Mouse (Mus musculus): ENCODE measurements at regions not wholly inside any gene's neighbourhood (a gene's known extent, or its start where the extent isn't known, plus 50 kb on each side); places are given as distances from the start of the nearest gene placed in this dataset.

DNA sequence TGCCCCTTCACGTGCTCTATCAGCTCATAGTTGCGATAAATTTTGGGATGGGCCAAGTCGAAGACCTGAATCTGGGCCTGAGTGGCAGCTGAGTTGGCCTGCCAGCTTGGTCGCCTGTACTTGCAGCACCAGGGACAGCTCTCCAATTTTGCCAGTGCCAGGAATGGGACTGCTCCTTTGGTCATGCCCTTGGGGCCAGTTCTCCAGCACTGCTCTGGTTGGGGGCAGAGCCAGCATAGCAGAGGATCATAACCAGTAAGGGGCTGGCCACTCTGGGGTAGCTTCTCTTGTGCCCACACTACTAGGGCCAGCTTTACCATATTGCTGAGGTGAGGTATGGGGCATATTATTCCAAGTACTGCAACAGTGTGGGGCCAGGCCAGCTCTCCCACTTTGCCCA lies 397.0 kb upstream of the Cadm2 start:
- ATAC-seq (no peak), DNase-seq (ENCODE audit: low spot score) (no peak)
- H3K36me3 ChIP-seq (ENCODE audit: control insufficient read depth, insufficient read depth, low read length): no peaks in the 10 kb centered on the region
- no peaks in the 10 kb centered on the region for H3K27me3 ChIP-seq (replicated peaks; ENCODE audit: control insufficient read depth, insufficient read depth, low read length)
- H3K4me1 ChIP-seq (ENCODE audit: control insufficient read depth, insufficient read depth, low read length): no peaks in the 10 kb centered on the region
- no peak overlapping the region for H3K4me3 ChIP-seq (ENCODE audit: low read depth, low read length)
- H3K4me2 ChIP-seq (ENCODE audit: low read length): no peak overlapping the region
- H3K27ac ChIP-seq (ENCODE audit: low read depth, low read length): no peak overlapping the region
- 77% methylated on average over 4 of the region's 4 CpGs for WGBS
- no peaks in the 10 kb centered on the region for H3K9me3 ChIP-seq (replicated peaks; ENCODE audit: control insufficient read depth, low read length)
- no peak overlapping the region for H3K9ac ChIP-seq (ENCODE audit: low read length)

DNA sequence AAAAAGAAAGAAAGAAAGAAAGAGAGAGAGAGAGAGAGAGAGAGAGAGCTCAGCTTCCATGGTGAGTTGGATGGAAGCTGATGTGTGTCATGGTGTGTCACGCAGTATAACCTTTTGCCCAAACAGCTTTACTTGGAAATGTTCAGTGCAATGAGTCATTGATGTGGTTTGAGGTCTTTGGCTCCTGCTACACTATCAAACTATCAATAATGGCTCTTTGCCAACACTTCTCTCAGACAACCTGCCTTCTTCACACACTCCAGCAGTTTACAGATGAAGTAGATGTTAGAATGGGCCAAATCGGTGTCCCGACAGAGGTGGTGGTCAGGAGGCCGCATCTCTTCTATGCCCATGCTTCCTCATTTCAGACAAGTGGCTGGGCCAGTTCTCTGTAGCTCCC lies 369.0 kb upstream of the Cadm2 start:
- Histone ChIP-seq H3K27me3 (replicated peaks; ENCODE audit: control insufficient read depth, insufficient read depth, low read length) (no peaks in the 10 kb centered on the region), H3K4me2 (ENCODE audit: low read length) (no peak overlapping the region), H3K4me3 (ENCODE audit: low read depth, low read length) (no peak overlapping the region), H3K9me3 (replicated peaks; ENCODE audit: control insufficient read depth, low read length) (no peaks in the 10 kb centered on the region), H3K27ac (ENCODE audit: low read depth, low read length) (no peak overlapping the region), H3K9ac (ENCODE audit: low read length) (no peak overlapping the region), H3K4me1 (ENCODE audit: control insufficient read depth, insufficient read depth, low read length) (no peaks in the 10 kb centered on the region), H3K36me3 (ENCODE audit: control insufficient read depth, insufficient read depth, low read length) (no peaks in the 10 kb centered on the region)
- ATAC-seq (no peak), DNase-seq (ENCODE audit: low spot score) (no peak)
- WGBS: 94% methylated on average over 4 of the region's 4 CpGs

DNA sequence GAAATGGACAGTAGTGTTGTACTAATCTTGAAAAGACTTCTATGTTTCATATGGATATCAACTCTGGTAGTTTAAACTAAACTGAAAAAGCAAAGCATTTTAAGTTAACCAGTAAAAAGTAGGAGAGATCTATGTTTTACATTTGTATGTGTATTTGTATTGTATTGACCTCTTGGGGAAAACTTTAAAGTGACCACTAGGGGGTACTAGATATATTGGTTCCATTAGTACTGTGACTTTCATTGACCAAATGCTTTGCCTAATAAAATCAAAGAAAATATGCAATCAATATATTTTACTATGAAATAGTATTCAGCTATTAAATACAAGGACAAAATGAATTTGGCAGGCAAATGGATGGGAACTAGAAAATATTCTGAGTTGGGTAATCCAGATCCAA lies 355.9 kb upstream of the Cadm2 start:
- H3K4me2 ChIP-seq (ENCODE audit: low read length): no peak overlapping the region
- H3K27me3 ChIP-seq (replicated peaks; ENCODE audit: control insufficient read depth, insufficient read depth, low read length): no peaks in the 10 kb centered on the region
- no peaks in the 10 kb centered on the region for H3K36me3 ChIP-seq (ENCODE audit: control insufficient read depth, insufficient read depth, low read length)
- no peaks in the 10 kb centered on the region for H3K9me3 ChIP-seq (replicated peaks; ENCODE audit: control insufficient read depth, low read length)
- no peaks in the 10 kb centered on the region for H3K4me1 ChIP-seq (ENCODE audit: control insufficient read depth, insufficient read depth, low read length)
- ATAC-seq (no peak), DNase-seq (ENCODE audit: low spot score) (peak; percentile 6)
- no peak overlapping the region for H3K27ac ChIP-seq (ENCODE audit: low read depth, low read length)
- no peak overlapping the region for H3K4me3 ChIP-seq (ENCODE audit: low read depth, low read length)
- H3K9ac ChIP-seq (ENCODE audit: low read length): no peak overlapping the region

DNA sequence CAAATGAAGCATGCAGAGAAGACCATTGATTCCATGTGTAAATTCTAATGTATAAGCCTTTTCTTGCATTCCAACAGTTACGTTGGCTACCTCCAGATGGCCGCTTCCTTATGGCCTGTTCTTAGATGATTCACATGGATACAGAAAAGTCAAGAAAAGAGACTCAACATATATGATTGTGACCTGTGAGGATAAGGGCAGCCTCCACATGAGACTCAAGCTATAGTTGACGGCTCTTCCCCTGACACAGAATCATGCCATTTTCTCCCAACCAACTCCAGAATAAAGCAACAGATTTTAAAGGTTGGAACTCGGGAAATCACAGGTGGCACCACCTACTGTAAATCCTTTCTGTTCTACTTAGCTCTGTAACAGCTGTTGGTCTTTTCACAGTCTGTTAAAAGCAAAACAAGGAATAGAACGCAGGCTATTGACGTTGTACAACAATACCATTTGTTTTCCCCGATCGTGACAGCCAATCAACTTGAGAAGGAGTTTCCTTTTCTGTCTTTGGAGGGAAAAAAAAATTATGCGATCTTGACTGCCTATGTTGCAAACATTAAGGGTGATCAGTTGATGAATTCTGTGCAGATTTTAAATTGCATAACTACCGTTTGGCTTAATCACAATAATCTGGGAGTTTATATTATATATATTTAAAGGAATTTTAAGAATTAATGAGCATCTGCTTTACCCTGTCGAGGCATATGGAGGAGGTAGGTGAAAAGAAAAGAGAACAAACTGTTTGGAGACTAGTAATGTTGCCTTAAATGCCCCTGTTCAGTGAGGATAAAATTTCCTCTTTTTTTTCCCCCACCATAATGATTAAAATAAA lies 347.8 kb upstream of the Cadm2 start:
- Histone ChIP-seq H3K9me3 (replicated peaks; ENCODE audit: control insufficient read depth, low read length) (no peaks in the 10 kb centered on the region), H3K9ac (ENCODE audit: low read length) (no peak overlapping the region), H3K4me1 (ENCODE audit: control insufficient read depth, insufficient read depth, low read length) (no peaks in the 10 kb centered on the region), H3K27me3 (replicated peaks; ENCODE audit: control insufficient read depth, insufficient read depth, low read length) (no peaks in the 10 kb centered on the region), H3K27ac (ENCODE audit: low read depth, low read length) (no peak overlapping the region), H3K36me3 (ENCODE audit: control insufficient read depth, insufficient read depth, low read length) (no peaks in the 10 kb centered on the region), H3K4me3 (ENCODE audit: low read depth, low read length) (no peak overlapping the region), H3K4me2 (ENCODE audit: low read length) (no peak overlapping the region)
- DNase-seq (ENCODE audit: low spot score) (peak; percentile 26), ATAC-seq (peak; percentile 54; the same call in 1 of the 2 replicates)
- 49% methylated on average over 11 of the region's 11 CpGs for WGBS

DNA sequence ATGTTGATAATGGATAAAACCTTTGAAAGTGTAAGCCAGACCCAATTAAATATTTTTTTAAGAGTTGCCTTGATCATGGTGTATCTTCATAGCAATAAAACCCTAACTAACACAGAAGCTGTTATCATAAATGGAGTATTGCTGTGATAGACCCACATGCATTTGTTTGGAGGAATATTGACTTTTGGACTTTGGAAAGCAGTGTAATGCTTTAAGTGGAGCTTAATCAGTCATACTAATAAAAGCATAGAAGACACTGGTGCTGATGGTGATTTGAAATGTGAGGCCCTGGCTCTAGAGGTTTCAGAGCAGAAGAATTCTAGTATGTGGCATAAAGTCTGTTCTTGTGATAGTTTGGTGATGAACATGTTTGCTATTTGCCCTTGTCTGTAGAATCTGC lies 328.4 kb upstream of the Cadm2 start:
- ATAC-seq (no peak), DNase-seq (ENCODE audit: low spot score) (no peak)
- Histone ChIP-seq H3K9me3 (replicated peaks; ENCODE audit: control insufficient read depth, low read length) (no peaks in the 10 kb centered on the region), H3K4me1 (ENCODE audit: control insufficient read depth, insufficient read depth, low read length) (no peaks in the 10 kb centered on the region), H3K4me3 (ENCODE audit: low read depth, low read length) (no peak overlapping the region), H3K4me2 (ENCODE audit: low read length) (no peak overlapping the region), H3K27ac (ENCODE audit: low read depth, low read length) (no peak overlapping the region), H3K27me3 (replicated peaks; ENCODE audit: control insufficient read depth, insufficient read depth, low read length) (no peaks in the 10 kb centered on the region), H3K9ac (ENCODE audit: low read length) (no peak overlapping the region), H3K36me3 (ENCODE audit: control insufficient read depth, insufficient read depth, low read length) (no peaks in the 10 kb centered on the region)

DNA sequence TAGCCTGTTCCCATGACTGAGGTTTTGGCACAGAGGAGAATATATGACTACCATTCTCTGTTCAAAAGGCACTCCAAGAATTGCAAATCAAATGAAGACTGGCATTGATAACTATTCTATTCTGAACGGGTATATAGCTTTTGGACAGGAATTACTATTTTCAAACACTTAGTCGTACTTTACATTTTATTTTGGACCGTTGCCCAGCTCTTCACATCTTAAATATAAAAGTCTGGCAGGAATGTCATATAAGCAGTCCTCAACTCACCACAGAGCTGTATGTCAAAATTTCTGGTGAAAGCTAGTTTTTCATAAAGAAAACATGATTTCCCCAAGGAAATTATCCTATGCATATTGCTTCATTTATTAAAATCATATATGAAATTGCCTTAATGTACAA lies 323.7 kb upstream of the Cadm2 start:
- Histone ChIP-seq H3K4me1 (ENCODE audit: control insufficient read depth, insufficient read depth, low read length) (no peaks in the 10 kb centered on the region), H3K27ac (ENCODE audit: low read depth, low read length) (no peak overlapping the region), H3K9me3 (replicated peaks; ENCODE audit: control insufficient read depth, low read length) (no peaks in the 10 kb centered on the region), H3K4me3 (ENCODE audit: low read depth, low read length) (no peak overlapping the region), H3K27me3 (replicated peaks; ENCODE audit: control insufficient read depth, insufficient read depth, low read length) (no peaks in the 10 kb centered on the region), H3K9ac (ENCODE audit: low read length) (no peak overlapping the region), H3K4me2 (ENCODE audit: low read length) (no peak overlapping the region), H3K36me3 (ENCODE audit: control insufficient read depth, insufficient read depth, low read length) (no peaks in the 10 kb centered on the region)
- DNase-seq (ENCODE audit: low spot score): peak; percentile 59
- 71% methylated on average over 3 of the region's 3 CpGs for WGBS
- ATAC-seq: no peak

DNA sequence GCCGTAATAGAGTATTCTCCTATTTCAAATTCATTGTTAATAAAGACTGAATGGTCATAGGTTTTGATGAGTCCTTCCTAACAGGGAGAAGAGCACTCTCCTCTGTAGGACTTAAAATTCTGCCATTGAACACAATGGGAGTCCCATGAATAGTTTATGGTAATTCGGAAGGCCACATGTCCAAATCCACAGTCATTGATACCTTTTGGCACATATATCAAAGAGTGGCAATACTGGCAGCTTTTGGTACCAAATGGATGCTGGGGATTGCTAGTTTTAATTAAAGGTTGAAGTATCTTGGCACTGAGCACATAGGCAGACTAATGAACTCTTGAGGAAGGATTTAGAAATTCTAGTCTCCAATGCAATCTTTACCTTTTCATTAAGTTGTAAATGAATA lies 298.5 kb upstream of the Cadm2 start:
- Histone ChIP-seq H3K4me1 (ENCODE audit: control insufficient read depth, insufficient read depth, low read length) (0 out of 2 replicates have a peak, but pooled peaks cover 2% of the 10 kb centered on the region), H3K4me3 (ENCODE audit: low read depth, low read length) (no peak overlapping the region), H3K9me3 (replicated peaks; ENCODE audit: control insufficient read depth, low read length) (no peaks in the 10 kb centered on the region), H3K27me3 (replicated peaks; ENCODE audit: control insufficient read depth, insufficient read depth, low read length) (no peaks in the 10 kb centered on the region), H3K36me3 (ENCODE audit: control insufficient read depth, insufficient read depth, low read length) (no peaks in the 10 kb centered on the region), H3K4me2 (ENCODE audit: low read length) (no peak overlapping the region), H3K9ac (ENCODE audit: low read length) (no peak overlapping the region), H3K27ac (ENCODE audit: low read depth, low read length) (no peak overlapping the region)
- WGBS: 49% methylated on average over 2 of the region's 2 CpGs
- ATAC-seq (peak; percentile 87), DNase-seq (ENCODE audit: low spot score) (peak; percentile 84)

DNA sequence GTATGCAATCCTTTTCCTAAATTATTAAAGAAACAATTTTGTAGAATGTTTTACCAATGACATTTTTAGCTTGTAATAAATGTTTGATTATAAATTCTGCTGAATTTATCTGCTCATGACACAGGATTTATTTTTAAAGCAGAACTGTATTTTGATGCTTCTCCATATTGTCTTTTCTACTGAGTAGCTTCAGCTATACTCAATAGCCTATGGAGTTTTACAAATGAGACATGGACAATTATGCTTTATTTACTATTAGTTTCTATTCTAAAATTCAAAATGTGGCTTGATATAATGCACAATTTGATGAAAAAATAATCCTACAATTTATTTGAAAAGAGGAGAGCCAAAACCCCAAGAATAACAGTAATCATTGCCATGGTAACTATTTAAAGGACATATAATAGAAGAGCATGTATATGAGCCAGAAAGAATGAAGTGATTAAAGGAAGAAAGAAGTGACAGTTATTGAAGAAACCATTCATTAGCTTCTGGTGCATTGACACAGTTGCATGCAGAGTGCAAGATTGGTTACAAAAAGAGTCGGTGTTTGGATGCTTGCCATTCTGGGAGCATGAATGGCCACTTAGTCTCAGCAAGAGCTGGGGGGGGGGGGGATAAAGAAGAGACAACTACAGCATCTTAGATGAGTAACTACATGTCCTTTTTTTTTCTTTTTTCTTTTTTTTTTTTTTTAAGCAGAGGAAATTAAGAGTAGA lies 250.8 kb upstream of the Cadm2 start:
- H3K27ac ChIP-seq (ENCODE audit: low read depth, low read length): no peak overlapping the region
- no peaks in the 10 kb centered on the region for H3K36me3 ChIP-seq (ENCODE audit: control insufficient read depth, insufficient read depth, low read length)
- H3K27me3 ChIP-seq (replicated peaks; ENCODE audit: control insufficient read depth, insufficient read depth, low read length): no peaks in the 10 kb centered on the region
- WGBS: 0% methylated on average over 1 of the region's 1 CpGs
- no peaks in the 10 kb centered on the region for H3K4me1 ChIP-seq (ENCODE audit: control insufficient read depth, insufficient read depth, low read length)
- H3K9ac ChIP-seq (ENCODE audit: low read length): no peak overlapping the region
- ATAC-seq (peak; percentile 98), DNase-seq (ENCODE audit: low spot score) (peak; percentile 95)
- H3K9me3 ChIP-seq (replicated peaks; ENCODE audit: control insufficient read depth, low read length): no peaks in the 10 kb centered on the region
- H3K4me3 ChIP-seq (ENCODE audit: low read depth, low read length): no peak overlapping the region
- no peak overlapping the region for H3K4me2 ChIP-seq (ENCODE audit: low read length)

DNA sequence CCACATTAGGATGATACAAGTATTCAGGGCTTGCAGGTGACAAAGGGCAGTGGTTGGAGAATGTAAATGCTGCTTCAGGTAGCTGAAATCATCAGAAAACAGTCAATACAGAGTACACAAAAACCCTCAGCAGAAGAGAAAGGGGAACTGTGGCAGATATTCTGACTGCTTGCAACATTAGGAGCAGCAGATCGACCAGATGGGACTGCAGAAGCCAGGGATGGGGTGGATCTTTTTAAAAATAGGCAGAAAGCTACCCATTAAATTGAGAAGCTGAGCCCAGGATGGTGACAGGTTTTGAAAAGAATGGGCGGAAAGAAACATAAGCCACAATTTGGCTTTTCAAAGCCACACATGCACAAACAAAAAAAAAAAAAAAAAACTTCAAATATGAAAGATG lies 229.5 kb upstream of the Cadm2 start:
- H3K4me1 ChIP-seq (ENCODE audit: control insufficient read depth, insufficient read depth, low read length): no peaks in the 10 kb centered on the region
- no peak overlapping the region for H3K9ac ChIP-seq (ENCODE audit: low read length)
- DNase-seq (ENCODE audit: low spot score): peak; percentile 74
- H3K36me3 ChIP-seq (ENCODE audit: control insufficient read depth, insufficient read depth, low read length): no peaks in the 10 kb centered on the region
- no peaks in the 10 kb centered on the region for H3K9me3 ChIP-seq (replicated peaks; ENCODE audit: control insufficient read depth, low read length)
- no peaks in the 10 kb centered on the region for H3K27me3 ChIP-seq (replicated peaks; ENCODE audit: control insufficient read depth, insufficient read depth, low read length)
- WGBS: 36% methylated on average over 2 of the region's 2 CpGs
- peak; percentile 75; the same call in 1 of the 2 replicates for ATAC-seq
- no peak overlapping the region for H3K4me2 ChIP-seq (ENCODE audit: low read length)
- no peak overlapping the region for H3K4me3 ChIP-seq (ENCODE audit: low read depth, low read length)
- peak overlapping the region; percentile 27; the same call in 1 of the 2 replicates for H3K27ac ChIP-seq (ENCODE audit: low read depth, low read length)

All from forebrain, embryonic 14.5 days (tissue).